Comparison of ENCODE assay signal across 11 mouse cellular contexts in genomic region chr15:99649067-99649761, GRCm38 (mm10). TPM values are rescaled to one million over a fixed set of nuclear protein-coding genes. Genes with fewer than 3 reads are reported as not detected.
A peak's percentile ranks its signal among the peaks of the same experiment; 100 is the strongest.
DNase-seq lines count a peak whose midpoint lies in the region; ATAC-seq and TF ChIP-seq lines count a peak whose summit lies in the region.
"Had no signal": no experiment of that assay in that cellular context is flagged by ENCODE, and none has a peak within 500 bp of the region (broad histone marks: within the 10 kb centered on the region; RNA-seq: fewer than 3 reads in every experiment).

No protein-coding gene starts in this region.

- H3K9me3 ChIP-seq in heart, embryonic 12.5 days (replicated peaks) = no peaks in the 10 kb centered on the region
- no peaks in the 10 kb centered on the region for H3K9me3 ChIP-seq in hindbrain, embryonic 10.5 days
- H3K9me3 ChIP-seq in liver, embryonic 16.5 days (replicated peaks; ENCODE audit: control insufficient read depth, low read length) = no peaks in the 10 kb centered on the region

- no peak for DNase-seq in heart, adult 8-10 months (ENCODE audit: low spot score)
- DNase-seq in hindbrain, embryonic 10.5 days (ENCODE audit: low spot score) = no peak
- no peak for DNase-seq in left cerebral cortex, adult 18-20 months (ENCODE audit: low spot score in 2 of 2)
- no peak for DNase-seq in urinary bladder, adult 2 months (ENCODE audit: low spot score)
- DNase-seq in gastrocnemius, postnatal 25 days = no peak
- DNase-seq: lung, postnatal 36 days had no signal

- WGBS in heart, embryonic 12.5 days = 21% methylated on average over 6 of the region's 6 CpGs
- 31% methylated on average over 6 of the region's 6 CpGs for WGBS in hindbrain, embryonic 10.5 days
- 47% methylated on average over 6 of the region's 6 CpGs for WGBS in liver, embryonic 16.5 days (ENCODE audit: insufficient replicate concordance)

- H3K9ac ChIP-seq in heart, embryonic 12.5 days = peak overlapping the region; percentile 44
- peak overlapping the region; percentile 2 for H3K9ac ChIP-seq in liver, embryonic 16.5 days (ENCODE audit: low read depth, low read length)

- peaks cover 72% of the 10 kb centered on the region for H3K79me2 ChIP-seq in C2C12 (ENCODE audit: control insufficient read depth, insufficient read depth)

- peak overlapping the region; percentile 48; the same call in 1 of the 2 replicates for H3K27ac ChIP-seq in heart, embryonic 12.5 days (ENCODE audit: poor library complexity, severe bottlenecking)
- peak overlapping the region; percentile 71 for H3K27ac ChIP-seq in hindbrain, embryonic 10.5 days
- peak overlapping the region; percentile 27; the same call in 1 of the 2 replicates for H3K27ac ChIP-seq in liver, embryonic 16.5 days (ENCODE audit: low read length)

- H3K27me3 ChIP-seq in heart, embryonic 12.5 days (replicated peaks) = peaks cover 3% of the 10 kb centered on the region
- no peaks in the 10 kb centered on the region for H3K27me3 ChIP-seq in C2C12 (ENCODE audit: control insufficient read depth, insufficient read depth, insufficient read length)
- peaks cover 22% of the 10 kb centered on the region for H3K27me3 ChIP-seq in hindbrain, embryonic 10.5 days (ENCODE audit: insufficient read depth, poor library complexity, severe bottlenecking)
- H3K27me3 ChIP-seq in liver, embryonic 16.5 days (ENCODE audit: control insufficient read depth, insufficient read depth, low read depth, low read length) = peaks cover 16% of the 10 kb centered on the region

- peak overlapping the region; percentile 10 for H3ac ChIP-seq in C2C12 (ENCODE audit: control insufficient read depth, insufficient read length, low read depth)

- peaks cover 69% of the 10 kb centered on the region for H3K79me3 ChIP-seq in C2C12 (ENCODE audit: low read depth)

- no peaks in the 10 kb centered on the region for H3K36me3 ChIP-seq in heart, embryonic 12.5 days
- peaks cover 10% of the 10 kb centered on the region for H3K36me3 ChIP-seq in C2C12 (ENCODE audit: control insufficient read depth, insufficient read depth)
- H3K36me3 ChIP-seq in hindbrain, embryonic 10.5 days = no peaks in the 10 kb centered on the region; the same call in 1 of the 2 replicates
- H3K36me3 ChIP-seq in liver, embryonic 16.5 days (ENCODE audit: control insufficient read depth, insufficient read depth) = no peaks in the 10 kb centered on the region

- H3K4me1 ChIP-seq in heart, embryonic 12.5 days (replicated peaks) = peaks cover 68% of the 10 kb centered on the region
- H3K4me1 ChIP-seq in hindbrain, embryonic 10.5 days (replicated peaks) = peaks cover 84% of the 10 kb centered on the region
- peaks cover 43% of the 10 kb centered on the region for H3K4me1 ChIP-seq in liver, embryonic 16.5 days (ENCODE audit: control insufficient read depth, low read depth, low read length)

- TF ChIP-seq CTCF in C2C12 (IDR thresholded peaks at IDR 0.05; ENCODE audit: control insufficient read depth, insufficient read depth, insufficient read length) = no peak

- H3K4me3 ChIP-seq in heart, embryonic 12.5 days = peak overlapping the region; percentile 82
- peak overlapping the region; percentile 16 for H3K4me3 ChIP-seq in C2C12 (ENCODE audit: insufficient read depth, poor library complexity, severe bottlenecking)
- peak overlapping the region; percentile 97 for H3K4me3 ChIP-seq in hindbrain, embryonic 10.5 days
- peak overlapping the region; percentile 90 for H3K4me3 ChIP-seq in liver, embryonic 16.5 days (ENCODE audit: low read depth, low read length)

- peak overlapping the region; percentile 90 for H3K4me2 ChIP-seq in heart, embryonic 12.5 days
- H3K4me2 ChIP-seq in liver, embryonic 16.5 days (ENCODE audit: low read depth, low read length) = peak overlapping the region; percentile 65

- ATAC-seq in heart, embryonic 12.5 days (ENCODE audit: insufficient number of reproducible peaks, low FRiP score) = no peak
- no peak for ATAC-seq in liver, embryonic 16.5 days (ENCODE audit: low read depth)
- ATAC-seq: CD4-positive, CD25-positive, alpha-beta regulatory T cell, adult 4 months had no signal

TF ChIP-seq in C2C12, 6 proteins besides CTCF, POLR2A, EP300 and RAD21:
- TF ChIP-seq FOSL1 (IDR thresholded peaks at IDR 0.05; ENCODE audit: insufficient read depth, low read length, poor library complexity, severe bottlenecking) = no peak
- TF ChIP-seq MAX (IDR thresholded peaks at IDR 0.05) = no peak
- TF ChIP-seq MYOD1 (IDR thresholded peaks at IDR 0.05; ENCODE audit: control insufficient read depth, insufficient read length, low read depth) = no peak
- TF ChIP-seq CEBPB (IDR thresholded peaks at IDR 0.05; ENCODE audit: low read depth) = no peak
- no peak for TF ChIP-seq MYOG (IDR thresholded peaks at IDR 0.05; ENCODE audit: control insufficient read depth, extremely low read depth, insufficient read length)
- TF ChIP-seq USF1 (IDR thresholded peaks at IDR 0.05; ENCODE audit: low read depth) = no peak

RNA-seq across cellular contexts. Expression of gene Racgap1, which starts 2.2 kb away (rescaled TPM):
- polyA plus RNA-seq in heart, embryonic 12.5 days (2016; fragmentation: Nextera tagmentation; extraction: Ambion mirVana) = 131 and 140 TPM in 2 replicates
- 1 to 10 TPM in 1 of 4 experiments, under 1 TPM in 3; 0.46 to 1.6 (median 0.99) TPM for total RNA-seq in heart, adult 8-10 months (2022)
- 175 TPM for polyA plus RNA-seq in C2C12 (2012; fragmentation: generic; extraction: Trizol)
- 193 and 219 TPM in 2 replicates for polyA plus RNA-seq in hindbrain, embryonic 10.5 days (2016; fragmentation: Nextera tagmentation; extraction: Ambion mirVana)
- 63.1 and 68.1 TPM in 2 replicates for polyA plus RNA-seq in liver, embryonic 16.5 days (2015; fragmentation: Nextera tagmentation; extraction: Ambion mirVana)
- 10 to 100 TPM; 12.4 to 13.0 TPM for total RNA-seq in left cerebral cortex, adult 18-20 months (2021)
- 5.4 and 6.1 TPM in 2 replicates for polyA plus RNA-seq in urinary bladder, adult 2 months (2012; rRNA removed)
- 1 to 10 TPM; 1.3 to 2.1 TPM for total RNA-seq in gastrocnemius, postnatal 25 days (2021)

RNA-seq across cellular contexts. Expression of gene Asic1, which starts 21.0 kb away (rescaled TPM):
- 2.6 and 3.2 TPM in 2 replicates for polyA plus RNA-seq in heart, embryonic 12.5 days (2016; fragmentation: Nextera tagmentation; extraction: Ambion mirVana)
- under 1 TPM; 0.14 to 0.56 (median 0.35) TPM for total RNA-seq in heart, adult 8-10 months (2022)
- 2.2 TPM for polyA plus RNA-seq in C2C12 (2012; fragmentation: generic; extraction: Trizol)
- 12.6 and 29.0 TPM in 2 replicates for polyA plus RNA-seq in hindbrain, embryonic 10.5 days (2016; fragmentation: Nextera tagmentation; extraction: Ambion mirVana)
- 0.14 and 0.30 TPM in 2 replicates for polyA plus RNA-seq in liver, embryonic 16.5 days (2015; fragmentation: Nextera tagmentation; extraction: Ambion mirVana)
- total RNA-seq in left cerebral cortex, adult 18-20 months (2021) = 10 to 100 TPM; 62.7 to 75.8 TPM
- polyA plus RNA-seq in urinary bladder, adult 2 months (2012; rRNA removed) = 0.19 and 0.22 TPM in 2 replicates
- under 1 TPM; 0.08 to 0.61 TPM for total RNA-seq in gastrocnemius, postnatal 25 days (2021)

RNA-seq across cellular contexts. Expression of gene Aqp6, which starts 48.0 kb away (rescaled TPM):
- not detected in 2 replicates for polyA plus RNA-seq in heart, embryonic 12.5 days (2016; fragmentation: Nextera tagmentation; extraction: Ambion mirVana)
- total RNA-seq in heart, adult 8-10 months (2022) = under 1 TPM in 2 of 4 experiments, not detected in 2; 0.17 to 0.41 TPM
- polyA plus RNA-seq in C2C12 (2012; fragmentation: generic; extraction: Trizol) = not detected
- 0.35 and 0.90 TPM in 2 replicates for polyA plus RNA-seq in hindbrain, embryonic 10.5 days (2016; fragmentation: Nextera tagmentation; extraction: Ambion mirVana)
- not detected in 2 replicates for polyA plus RNA-seq in liver, embryonic 16.5 days (2015; fragmentation: Nextera tagmentation; extraction: Ambion mirVana)
- under 1 TPM; 0.35 to 0.61 TPM for total RNA-seq in left cerebral cortex, adult 18-20 months (2021)
- polyA plus RNA-seq in urinary bladder, adult 2 months (2012; rRNA removed) = 0.03 and 0.07 TPM in 2 replicates
- not detected for total RNA-seq in gastrocnemius, postnatal 25 days (2021)
- total RNA-seq: gastrocnemius, postnatal 4 days had no signal
- polyA plus RNA-seq: CD4-positive, CD25-positive, alpha-beta regulatory T cell, adult 4 months had no signal

RNA-seq across cellular contexts. Expression of gene Smarcd1, which starts 52.7 kb away (rescaled TPM):
- 25.5 and 29.3 TPM in 2 replicates for polyA plus RNA-seq in heart, embryonic 12.5 days (2016; fragmentation: Nextera tagmentation; extraction: Ambion mirVana)
- total RNA-seq in heart, adult 8-10 months (2022) = 10 to 100 TPM; 21.7 to 25.8 (median 24.5) TPM
- polyA plus RNA-seq in C2C12 (2012; fragmentation: generic; extraction: Trizol) = 28.6 TPM
- 101 and 118 TPM in 2 replicates for polyA plus RNA-seq in hindbrain, embryonic 10.5 days (2016; fragmentation: Nextera tagmentation; extraction: Ambion mirVana)
- 4.0 and 4.5 TPM in 2 replicates for polyA plus RNA-seq in liver, embryonic 16.5 days (2015; fragmentation: Nextera tagmentation; extraction: Ambion mirVana)
- total RNA-seq in left cerebral cortex, adult 18-20 months (2021) = 100 to 1,000 TPM; 149 to 156 TPM
- polyA plus RNA-seq in urinary bladder, adult 2 months (2012; rRNA removed) = 20.4 and 20.5 TPM in 2 replicates
- total RNA-seq in gastrocnemius, postnatal 25 days (2021) = 1 to 10 TPM; 4.6 to 5.9 TPM

RNA-seq across cellular contexts. Expression of gene Gm17349, which starts 56.1 kb away (rescaled TPM):
- not detected in 2 replicates for polyA plus RNA-seq in heart, embryonic 12.5 days (2016; fragmentation: Nextera tagmentation; extraction: Ambion mirVana)
- total RNA-seq in heart, adult 8-10 months (2022) = 1 to 10 TPM; 2.4 to 3.3 (median 2.9) TPM
- polyA plus RNA-seq in C2C12 (2012; fragmentation: generic; extraction: Trizol) = not detected
- polyA plus RNA-seq in hindbrain, embryonic 10.5 days (2016; fragmentation: Nextera tagmentation; extraction: Ambion mirVana) = not detected in 2 replicates
- not detected in 2 replicates for polyA plus RNA-seq in liver, embryonic 16.5 days (2015; fragmentation: Nextera tagmentation; extraction: Ambion mirVana)
- 1 to 10 TPM; 2.6 to 6.1 TPM for total RNA-seq in left cerebral cortex, adult 18-20 months (2021)
- 0.52 TPM in 1 of 2 replicates, not detected in the other for polyA plus RNA-seq in urinary bladder, adult 2 months (2012; rRNA removed)
- 1 to 10 TPM in 1 of 2 experiments, not detected in 1; 1.6 TPM for total RNA-seq in gastrocnemius, postnatal 25 days (2021)
- polyA plus RNA-seq: CD4-positive, CD25-positive, alpha-beta regulatory T cell, adult 4 months had no signal

Comparison
In these comparisons a context has a peak if more than half of its experiments do, and no peak if none do; other contexts are left out.
1. H3K4me3 ChIP-seq: peak in every context shown above with its lines; median percentile 97 in hindbrain, embryonic 10.5 days; 90 in liver, embryonic 16.5 days; 82 in heart, embryonic 12.5 days; 16 in C2C12.